ENCODE assay signal across 8 mouse cellular contexts in genomic region chr6:51592356-51593115, GRCm38 (mm10).
DNase-seq lines count a peak whose midpoint lies in the region; ATAC-seq and TF ChIP-seq lines count a peak whose summit lies in the region.

No protein-coding gene starts in this region.

- ATAC-seq in cerebellum, adult (ENCODE audit: insufficient number of reproducible peaks, low FRiP score, low TSS enrichment), result peak; percentile 94
- peak; percentile 96 for ATAC-seq in forebrain, embryonic 14.5 days
- ATAC-seq in liver, embryonic 14.5 days (ENCODE audit: insufficient read depth), result no peak
- ATAC-seq in neural tube, embryonic 11.5 days (ENCODE audit: insufficient read depth, low FRiP score, low TSS enrichment), result peak; percentile 93
- peak; percentile 70 for ATAC-seq in stomach, embryonic 15.5 days (ENCODE audit: insufficient read depth, low FRiP score, low read depth)

- H3K27me3 ChIP-seq in C2C12 (ENCODE audit: control insufficient read depth, insufficient read depth, insufficient read length), result no peaks in the 10 kb centered on the region
- H3K27me3 ChIP-seq in forebrain, embryonic 14.5 days (replicated peaks; ENCODE audit: control insufficient read depth, insufficient read depth, low read length), result no peaks in the 10 kb centered on the region
- peaks cover 2% of the 10 kb centered on the region; the same call in 1 of the 2 replicates for H3K27me3 ChIP-seq in liver, embryonic 14.5 days (ENCODE audit: control insufficient read depth, insufficient read depth, low read length)
- no peaks in the 10 kb centered on the region for H3K27me3 ChIP-seq in neural tube, embryonic 11.5 days (ENCODE audit: control insufficient read depth, insufficient read depth, low read length)
- no peaks in the 10 kb centered on the region for H3K27me3 ChIP-seq in stomach, embryonic 15.5 days (replicated peaks)

- H3K4me3 ChIP-seq in C2C12 (ENCODE audit: insufficient read depth, poor library complexity, severe bottlenecking), result no peak overlapping the region
- peak overlapping the region; percentile 42 for H3K4me3 ChIP-seq in forebrain, embryonic 14.5 days (ENCODE audit: low read depth, low read length)
- H3K4me3 ChIP-seq in liver, embryonic 14.5 days (ENCODE audit: insufficient read depth in 1 of 2, low read depth in 2 of 2, low read length in 2 of 2), result peak overlapping the region; percentile 23 to 27; a peak in 2 of 4 replicates
- peak overlapping the region; percentile 39 for H3K4me3 ChIP-seq in neural tube, embryonic 11.5 days (ENCODE audit: low read depth, low read length)
- peak overlapping the region; percentile 44 for H3K4me3 ChIP-seq in stomach, embryonic 15.5 days (replicated peaks)

- TF ChIP-seq EP300 in liver, embryonic 14.5 days (IDR thresholded peaks at IDR 0.05; ENCODE audit: low read depth), result no peak

- H3K4me1 ChIP-seq in forebrain, embryonic 14.5 days (ENCODE audit: control insufficient read depth, insufficient read depth, low read length), result peaks cover 26% of the 10 kb centered on the region; the same call in 1 of the 2 replicates
- H3K4me1 ChIP-seq in liver, embryonic 14.5 days (replicated peaks; ENCODE audit: control insufficient read depth in 2 of 2, insufficient read depth in 2 of 2, low read length in 1 of 2), result no peaks in the 10 kb centered on the region
- peaks cover 5% of the 10 kb centered on the region; the same call in 1 of the 2 replicates for H3K4me1 ChIP-seq in neural tube, embryonic 11.5 days (ENCODE audit: control insufficient read depth, insufficient read depth, low read length)
- peaks cover 12% of the 10 kb centered on the region for H3K4me1 ChIP-seq in stomach, embryonic 15.5 days

- TF ChIP-seq CTCF in C2C12 (IDR thresholded peaks at IDR 0.05; ENCODE audit: control insufficient read depth, insufficient read depth, insufficient read length), result peak; percentile 98
- peak; percentile 89 for TF ChIP-seq CTCF in liver, embryonic 14.5 days (IDR thresholded peaks at IDR 0.05; ENCODE audit: low read depth)

- H3K27ac ChIP-seq in forebrain, embryonic 14.5 days (ENCODE audit: low read depth, low read length), result peak overlapping the region; percentile 98
- H3K27ac ChIP-seq in liver, embryonic 14.5 days, result no peak overlapping the region
- H3K27ac ChIP-seq in neural tube, embryonic 11.5 days (ENCODE audit: low read depth, low read length), result peak overlapping the region; percentile 94
- H3K27ac ChIP-seq in stomach, embryonic 15.5 days, result peak overlapping the region; percentile 16; the same call in 1 of the 2 replicates

- H3K79me3 ChIP-seq in C2C12 (ENCODE audit: low read depth), result no peaks in the 10 kb centered on the region

- peak; percentile 98 for DNase-seq in forebrain, embryonic 14.5 days (ENCODE audit: low spot score)
- peak; percentile 85 to 91 for DNase-seq in heart, postnatal 10 days
- DNase-seq in kidney, postnatal 36 days, result peak; percentile 69 to 89
- no peak for DNase-seq in liver, embryonic 14.5 days (ENCODE audit: low read depth in 3 of 3, low spot score in 3 of 3)
- peak; percentile 91 for DNase-seq in neural tube, embryonic 11.5 days (ENCODE audit: low spot score)

- no peaks in the 10 kb centered on the region for H3K36me3 ChIP-seq in C2C12 (ENCODE audit: control insufficient read depth, insufficient read depth)
- H3K36me3 ChIP-seq in forebrain, embryonic 14.5 days (ENCODE audit: control insufficient read depth, insufficient read depth, low read length), result no peaks in the 10 kb centered on the region
- no peaks in the 10 kb centered on the region for H3K36me3 ChIP-seq in liver, embryonic 14.5 days (replicated peaks; ENCODE audit: control insufficient read depth, insufficient read depth, low read depth)
- H3K36me3 ChIP-seq in neural tube, embryonic 11.5 days (ENCODE audit: control insufficient read depth, insufficient read depth, low read length), result no peaks in the 10 kb centered on the region
- H3K36me3 ChIP-seq in stomach, embryonic 15.5 days, result no peaks in the 10 kb centered on the region

- peak overlapping the region; percentile 79 for H3K4me2 ChIP-seq in forebrain, embryonic 14.5 days (ENCODE audit: low read length)
- peak overlapping the region; percentile 59 for H3K4me2 ChIP-seq in liver, embryonic 14.5 days (ENCODE audit: low read depth)
- peak overlapping the region; percentile 80 for H3K4me2 ChIP-seq in neural tube, embryonic 11.5 days (ENCODE audit: low read depth)
- H3K4me2 ChIP-seq in stomach, embryonic 15.5 days, result peak overlapping the region; percentile 89

- no peaks in the 10 kb centered on the region for H3K9me3 ChIP-seq in forebrain, embryonic 14.5 days (replicated peaks; ENCODE audit: control insufficient read depth, low read length)
- H3K9me3 ChIP-seq in liver, embryonic 14.5 days (ENCODE audit: control insufficient read depth, low read length), result no peaks in the 10 kb centered on the region
- no peaks in the 10 kb centered on the region for H3K9me3 ChIP-seq in neural tube, embryonic 11.5 days (ENCODE audit: control insufficient read depth, low read length)
- no peaks in the 10 kb centered on the region for H3K9me3 ChIP-seq in stomach, embryonic 15.5 days

- H3K79me2 ChIP-seq in C2C12 (ENCODE audit: control insufficient read depth, insufficient read depth), result no peaks in the 10 kb centered on the region

- WGBS in forebrain, embryonic 14.5 days, result under 1% methylated on average over 45 of the region's 45 CpGs
- 4% methylated on average over 45 of the region's 45 CpGs for WGBS in liver, embryonic 14.5 days (ENCODE audit: insufficient replicate concordance)
- under 1% methylated on average over 45 of the region's 45 CpGs for WGBS in neural tube, embryonic 11.5 days
- 4% methylated on average over 45 of the region's 45 CpGs for WGBS in stomach, embryonic 15.5 days

- peak overlapping the region; percentile 78 for H3K9ac ChIP-seq in forebrain, embryonic 14.5 days (ENCODE audit: low read length)
- no peak overlapping the region for H3K9ac ChIP-seq in liver, embryonic 14.5 days (replicated peaks)
- peak overlapping the region; percentile 73 for H3K9ac ChIP-seq in neural tube, embryonic 11.5 days (ENCODE audit: low read length)
- H3K9ac ChIP-seq in stomach, embryonic 15.5 days, result 0 out of 2 replicates have a peak overlapping the region, but pooled peaks have one; percentile 9

- no peak overlapping the region for H3ac ChIP-seq in C2C12 (ENCODE audit: control insufficient read depth, insufficient read length, low read depth)

- intact Hi-C loops in heart, postnatal 10 days (cut with DNase I), result loop anchor here (2.0 to 10.0 kb wide), 2 partner anchors 130 to 382 kb away; no protein-coding TSS in a partner anchor

TF ChIP-seq in C2C12, 6 proteins besides CTCF, POLR2A, EP300 and RAD21:
- TF ChIP-seq MAX (IDR thresholded peaks at IDR 0.05) (no peak), FOSL1 (IDR thresholded peaks at IDR 0.05; ENCODE audit: insufficient read depth, low read length, poor library complexity, severe bottlenecking) (no peak), CEBPB (IDR thresholded peaks at IDR 0.05; ENCODE audit: low read depth) (no peak), MYOD1 (IDR thresholded peaks at IDR 0.05; ENCODE audit: control insufficient read depth, insufficient read length, low read depth) (no peak), MYOG (IDR thresholded peaks at IDR 0.05; ENCODE audit: control insufficient read depth, extremely low read depth, insufficient read length) (no peak)

Comparison
In these comparisons a context has a peak if more than half of its experiments do, and no peak if none do; other contexts are left out.
1. DNase-seq: peak in forebrain, embryonic 14.5 days (single experiment), heart, postnatal 10 days (2 of 2), kidney, postnatal 36 days (2 of 2) and neural tube, embryonic 11.5 days (single experiment); none in liver, embryonic 14.5 days (0 of 3).
2. Peak in every context shown above with its lines, with median percentiles within 50 percentile points of each other: H3K4me2 ChIP-seq.